Mouse (Mus musculus): Measurements from ENCODE around the gene Il17rd. TPM values are rescaled to one million over a fixed set of nuclear protein-coding genes. Genes with fewer than 3 reads are reported as not detected.
A peak's percentile ranks its signal among the peaks of the same experiment; 100 is the strongest.

The Il17rd gene
- polyA plus RNA-seq, 1 experiment from 2014 or later, result 7.6 TPM

DNA sequence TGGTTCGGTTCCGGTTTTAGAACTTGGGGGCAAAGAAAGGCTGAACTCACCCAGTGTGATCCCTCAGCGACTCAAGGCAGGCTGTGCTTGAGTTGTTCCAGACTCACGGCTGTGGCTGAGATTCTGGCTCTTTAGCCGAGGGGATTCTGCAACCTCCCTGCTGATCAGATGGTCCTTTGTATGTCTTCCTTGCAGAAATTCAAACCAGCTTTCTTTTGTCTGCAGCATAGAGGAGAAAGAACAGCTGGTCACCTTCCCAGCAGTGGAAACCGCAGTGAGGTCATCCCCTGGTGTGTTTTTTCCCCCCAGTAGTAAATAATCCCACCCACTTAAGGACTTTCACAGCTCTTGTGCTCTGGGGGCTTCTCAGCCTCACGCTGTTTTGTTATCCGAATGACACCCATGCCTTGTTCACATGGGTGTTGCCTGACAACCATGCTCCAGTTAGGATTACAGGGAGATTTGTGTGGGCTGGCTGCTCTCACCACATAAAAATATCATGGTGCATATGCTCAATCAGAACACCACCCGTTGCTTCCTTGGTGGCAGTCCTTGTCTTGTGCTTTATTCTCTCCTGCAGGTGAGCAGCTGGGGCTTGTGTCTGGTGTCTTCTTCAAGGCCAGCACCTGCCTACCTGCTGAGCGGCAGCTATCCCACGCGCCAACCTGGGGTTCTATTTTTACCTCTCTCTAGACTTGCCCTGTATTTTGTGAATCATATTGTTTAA, 67.2 kb downstream of the Il17rd start:
- no peak overlapping the region for H3K27ac ChIP-seq
- no peaks in the 10 kb centered on the region for H3K9me3 ChIP-seq (replicated peaks)
- peaks cover 8% of the 10 kb centered on the region; the same call in 1 of the 2 replicates for H3K36me3 ChIP-seq
- ATAC-seq (ENCODE audit: low FRiP score), result no peak
- peaks cover 16% of the 10 kb centered on the region for H3K4me1 ChIP-seq
- H3K4me2 ChIP-seq (replicated peaks), result no peak overlapping the region
- 59% methylated on average over 12 of the region's 12 CpGs for WGBS
- H3K9ac ChIP-seq, result no peak overlapping the region
- H3K4me3 ChIP-seq, result no peak overlapping the region
- no peaks in the 10 kb centered on the region for H3K27me3 ChIP-seq

DNA sequence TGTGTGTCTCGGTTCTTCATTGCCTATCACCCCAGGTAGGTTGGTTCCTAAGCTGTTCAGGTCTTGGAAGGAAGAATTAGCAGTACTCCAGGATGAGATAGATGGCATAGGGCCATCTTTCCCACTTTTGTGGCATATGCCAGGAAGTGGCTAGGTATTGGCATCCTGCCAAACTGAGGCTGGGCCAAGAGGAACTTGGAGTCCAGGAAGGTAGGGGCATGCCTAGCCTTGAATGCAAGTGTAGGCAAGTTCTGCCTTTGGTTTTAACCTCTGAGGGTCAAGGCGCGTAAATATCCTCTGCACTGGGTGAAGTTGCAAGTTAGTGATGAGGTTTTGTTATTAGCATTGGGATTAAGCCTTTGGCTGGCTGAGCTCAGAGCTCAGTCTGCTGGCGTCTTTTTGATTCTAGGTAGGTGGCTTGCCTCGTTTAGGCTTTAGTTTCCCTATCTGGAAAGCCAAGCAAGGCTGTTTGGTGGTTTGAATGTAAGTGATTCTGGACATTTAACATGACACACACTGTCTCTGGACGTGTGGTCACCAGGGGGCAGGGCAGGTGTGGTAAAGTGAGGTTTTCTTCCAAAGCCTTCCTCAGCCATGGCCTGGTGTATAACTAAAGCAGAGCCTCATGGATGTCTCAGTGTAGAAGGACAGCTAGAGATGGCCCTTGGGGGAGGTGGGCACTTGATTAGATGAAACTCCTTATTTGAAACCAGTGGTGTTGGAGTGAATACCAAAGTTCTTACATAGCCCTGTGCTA, 70.2 kb downstream of the Il17rd start:
- Histone ChIP-seq H3K27me3 (peaks cover 11% of the 10 kb centered on the region), H3K9me3 (replicated peaks) (no peaks in the 10 kb centered on the region), H3K4me2 (replicated peaks) (no peak overlapping the region), H3K27ac (no peak overlapping the region), H3K4me3 (no peak overlapping the region), H3K36me3 (no peaks in the 10 kb centered on the region), H3K4me1 (peaks cover 9% of the 10 kb centered on the region), H3K9ac (no peak overlapping the region)
- no peak for ATAC-seq (ENCODE audit: low FRiP score)
- WGBS, result 74% methylated on average over 6 of the region's 6 CpGs

DNA sequence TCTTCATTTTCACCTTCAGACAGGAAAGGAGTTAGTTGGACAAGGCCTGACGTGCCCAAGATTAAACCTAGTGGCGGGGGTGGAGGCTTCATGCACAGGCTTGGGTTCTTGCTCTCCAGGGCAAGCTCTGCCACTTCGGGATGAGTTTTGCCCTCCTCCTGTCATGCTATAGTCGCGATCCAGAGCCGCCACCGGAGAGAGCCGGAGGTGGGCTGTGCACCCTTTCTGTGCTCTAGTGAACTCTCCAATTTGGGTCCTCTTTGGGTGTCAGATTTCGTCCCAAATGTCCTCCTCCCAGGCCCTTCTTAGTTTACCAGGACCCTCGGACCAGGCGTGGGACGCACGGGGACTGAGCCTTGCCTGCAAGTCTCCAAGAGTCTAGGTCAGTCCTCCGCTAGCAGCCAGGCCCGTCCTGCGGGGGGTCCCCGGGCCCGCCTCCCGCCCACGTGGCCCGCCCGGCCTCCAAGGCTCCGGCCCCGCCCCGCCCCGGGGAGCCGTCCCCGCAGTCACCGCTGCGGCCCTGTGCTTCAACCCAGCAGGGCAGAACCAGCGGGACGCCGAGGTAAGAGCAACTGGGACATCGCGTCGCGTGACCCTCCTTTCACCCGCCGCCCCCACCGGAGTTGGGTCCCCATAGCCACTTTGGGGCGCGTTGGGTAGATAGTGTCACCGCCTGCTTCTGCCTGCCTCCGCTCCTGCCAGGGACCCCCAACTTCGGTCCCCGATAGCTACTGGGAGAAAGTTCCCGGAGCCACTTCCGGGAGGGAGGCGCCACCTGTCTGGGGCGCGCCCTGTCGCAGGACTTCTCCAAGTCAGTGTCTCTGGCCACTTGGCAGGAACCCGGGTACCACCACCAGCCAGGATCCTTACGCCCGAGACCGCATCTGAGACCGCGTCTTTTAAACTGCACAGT, 75.9 kb downstream of the Il17rd start, which contains the start of gene Arhgef3:
Gene Arhgef3, plus strand, starts transcription at position 538 of the 913 bp plus-strand sequence.
- no peak within 1 kb of the TSS for H3K27ac ChIP-seq
- 1% methylated on average over 55 of the region's 58 CpGs for WGBS
- peaks cover 51% of the 10 kb centered on the region for H3K27me3 ChIP-seq
- no peaks in the 10 kb centered on the region for H3K36me3 ChIP-seq
- H3K9me3 ChIP-seq (replicated peaks), result no peaks in the 10 kb centered on the region
- H3K4me1 ChIP-seq, result peaks cover 12% of the 10 kb centered on the region
- H3K4me2 ChIP-seq (replicated peaks), result peak within 1 kb of the TSS; percentile 97
- H3K9ac ChIP-seq, result peak within 1 kb of the TSS; percentile 48
- H3K4me3 ChIP-seq, result peak within 1 kb of the TSS; percentile 48
- peak; percentile 63 for ATAC-seq (ENCODE audit: low FRiP score)

DNA sequence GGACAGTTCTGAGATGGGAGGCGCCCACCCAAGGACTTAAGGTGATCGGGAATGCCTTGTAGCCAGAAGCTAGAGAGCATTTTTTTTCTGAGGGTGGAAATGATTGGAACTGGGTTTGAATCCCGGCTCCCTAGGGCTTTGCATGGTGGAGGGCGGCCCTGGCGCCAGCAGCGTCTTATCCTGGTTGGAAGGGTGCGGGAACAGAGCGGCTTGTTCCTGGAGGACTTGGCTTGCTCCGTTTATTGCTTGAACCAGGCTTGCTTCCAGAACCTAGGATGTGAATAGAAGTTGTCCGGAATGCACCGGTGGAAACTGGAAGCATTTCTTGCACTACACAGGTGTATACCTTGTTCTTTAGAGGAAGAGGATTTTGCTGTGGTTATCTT, 76.5 kb downstream of the Il17rd start:
- H3K36me3 ChIP-seq, result no peaks in the 10 kb centered on the region
- ATAC-seq (ENCODE audit: low FRiP score), result no peak
- H3K4me1 ChIP-seq, result peaks cover 12% of the 10 kb centered on the region
- peak overlapping the region; percentile 48 for H3K4me3 ChIP-seq
- peak overlapping the region; percentile 48; the same call in 1 of the 2 replicates for H3K9ac ChIP-seq
- no peak overlapping the region for H3K27ac ChIP-seq
- no peaks in the 10 kb centered on the region for H3K9me3 ChIP-seq (replicated peaks)
- 16% methylated on average over 11 of the region's 11 CpGs for whole genome bisulfite sequencing
- peaks cover 51% of the 10 kb centered on the region for H3K27me3 ChIP-seq
- H3K4me2 ChIP-seq (replicated peaks), result peak overlapping the region; percentile 97

DNA sequence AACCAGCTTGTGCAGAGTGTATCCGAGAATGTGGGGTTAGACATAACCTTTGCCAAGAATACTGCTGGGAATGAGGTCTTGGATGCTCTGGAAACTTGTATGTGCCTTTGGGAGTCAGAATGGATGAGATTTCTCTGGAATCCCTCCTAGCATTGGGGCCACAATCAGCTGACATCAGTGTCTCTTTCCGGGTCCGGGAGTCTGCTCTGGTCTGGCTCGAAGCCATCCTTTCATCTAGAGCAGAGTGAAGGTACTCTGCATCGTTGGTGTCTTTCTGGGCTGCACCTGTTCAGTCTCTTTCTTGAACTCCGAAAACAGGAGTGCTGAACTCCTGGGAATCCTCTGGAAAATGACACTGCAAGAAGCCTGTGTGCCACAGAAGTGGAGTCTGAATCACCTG, 77.2 kb downstream of the Il17rd start:
- Histone ChIP-seq H3K9ac (no peak overlapping the region), H3K4me1 (peaks cover 12% of the 10 kb centered on the region), H3K9me3 (replicated peaks) (no peaks in the 10 kb centered on the region), H3K27me3 (peaks cover 51% of the 10 kb centered on the region), H3K27ac (no peak overlapping the region), H3K4me3 (no peak overlapping the region), H3K36me3 (no peaks in the 10 kb centered on the region), H3K4me2 (replicated peaks) (no peak overlapping the region)
- no peak for ATAC-seq (ENCODE audit: low FRiP score)
- 80% methylated on average over 6 of the region's 6 CpGs for WGBS

DNA sequence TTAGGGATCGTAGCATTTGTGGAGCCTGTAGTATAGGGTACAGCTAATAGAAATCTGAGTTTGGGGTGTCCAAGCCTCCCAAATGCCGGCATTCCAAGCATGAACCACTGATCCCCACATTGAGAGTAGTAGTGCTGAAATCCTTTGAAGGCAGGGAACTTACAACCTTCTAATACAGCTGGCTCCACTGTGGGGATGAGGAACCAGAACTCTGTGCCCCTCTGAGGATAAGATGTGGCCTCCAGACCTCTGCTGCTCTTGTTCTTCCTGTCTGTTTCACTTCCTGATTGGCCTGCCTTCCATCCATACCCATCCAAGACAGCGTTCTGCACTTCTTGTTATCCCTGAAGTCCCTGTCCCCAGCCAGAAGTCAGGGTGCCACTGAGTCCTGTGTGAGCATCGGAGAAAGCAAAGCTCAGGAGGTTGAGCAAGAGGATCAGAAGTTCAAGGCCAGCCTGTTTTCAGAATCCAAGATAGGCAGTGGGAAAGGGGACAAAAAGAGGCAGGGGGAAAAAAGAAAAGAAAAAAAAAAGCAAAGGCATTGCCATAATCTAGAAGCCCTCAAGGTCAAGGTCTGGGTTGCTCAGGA, 77.9 kb downstream of the Il17rd start:
- no peak for ATAC-seq (ENCODE audit: low FRiP score)
- peaks cover 12% of the 10 kb centered on the region for H3K4me1 ChIP-seq
- H3K4me3 ChIP-seq, result no peak overlapping the region
- H3K4me2 ChIP-seq (replicated peaks), result no peak overlapping the region
- H3K27ac ChIP-seq, result no peak overlapping the region
- H3K9ac ChIP-seq, result no peak overlapping the region
- peaks cover 51% of the 10 kb centered on the region for H3K27me3 ChIP-seq
- 80% methylated on average over 4 of the region's 4 CpGs for WGBS
- no peaks in the 10 kb centered on the region for H3K9me3 ChIP-seq (replicated peaks)
- H3K36me3 ChIP-seq, result no peaks in the 10 kb centered on the region

DNA sequence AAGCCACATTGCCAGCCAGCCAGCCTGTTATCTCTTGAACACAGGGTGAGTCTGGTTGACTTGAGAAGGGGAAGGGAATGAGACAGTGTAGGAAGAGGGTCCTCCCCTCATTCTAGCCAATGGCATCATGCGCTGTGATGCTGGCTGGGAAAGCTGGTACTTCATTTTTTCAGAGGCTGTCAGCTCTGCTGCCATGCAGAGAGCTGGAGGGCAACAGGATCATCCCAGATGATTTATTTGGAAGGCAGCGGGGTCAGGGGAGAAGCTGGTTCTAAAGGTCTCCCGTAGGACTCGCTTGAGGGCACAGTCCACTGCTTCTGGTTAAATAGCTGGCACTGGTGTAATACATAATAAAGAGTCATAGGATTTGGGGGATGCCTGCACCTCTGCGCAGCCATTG, 79.8 kb downstream of the Il17rd start:
- Histone ChIP-seq H3K4me2 (replicated peaks) (no peak overlapping the region), H3K36me3 (no peaks in the 10 kb centered on the region)
- WGBS, result 84% methylated on average over 5 of the region's 5 CpGs

DNA sequence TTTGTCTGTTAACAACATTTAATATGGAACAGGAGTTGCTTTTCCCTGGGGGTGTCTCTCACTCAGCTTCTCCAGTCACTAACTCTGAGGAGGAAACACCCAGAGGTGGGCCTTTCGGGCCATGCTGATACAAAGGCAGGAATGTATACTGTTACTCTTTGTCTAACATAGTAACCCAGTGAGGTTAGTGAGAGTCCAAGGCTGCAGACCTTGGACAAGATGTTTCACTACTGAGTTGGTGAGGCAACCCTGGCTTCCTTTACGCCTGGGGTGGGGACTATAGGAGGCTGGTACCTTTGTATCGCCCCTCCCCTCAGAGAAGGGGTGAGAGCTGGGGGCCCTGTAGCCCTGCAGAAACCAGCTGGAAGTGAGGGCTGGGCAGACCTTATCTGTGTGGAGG, 83.9 kb downstream of the Il17rd start:
- no peak overlapping the region for H3K4me3 ChIP-seq
- no peak overlapping the region for H3K9ac ChIP-seq
- no peaks in the 10 kb centered on the region for H3K9me3 ChIP-seq (replicated peaks)
- peaks cover 10% of the 10 kb centered on the region; the same call in 1 of the 2 replicates for H3K27me3 ChIP-seq
- no peak overlapping the region for H3K27ac ChIP-seq
- no peaks in the 10 kb centered on the region for H3K36me3 ChIP-seq
- no peaks in the 10 kb centered on the region for H3K4me1 ChIP-seq
- ATAC-seq (ENCODE audit: low FRiP score), result no peak
- WGBS, result 87% methylated on average over 3 of the region's 3 CpGs
- H3K4me2 ChIP-seq (replicated peaks), result no peak overlapping the region

More for the DNA sequence above, 79.8 kb downstream of the Il17rd start:
- no peak for ATAC-seq (ENCODE audit: low FRiP score)
- Histone ChIP-seq H3K27ac (no peak overlapping the region), H3K4me3 (no peak overlapping the region), H3K4me1 (peaks cover 12% of the 10 kb centered on the region), H3K27me3 (peaks cover 43% of the 10 kb centered on the region), H3K9me3 (replicated peaks) (no peaks in the 10 kb centered on the region), H3K9ac (no peak overlapping the region)

DNA sequence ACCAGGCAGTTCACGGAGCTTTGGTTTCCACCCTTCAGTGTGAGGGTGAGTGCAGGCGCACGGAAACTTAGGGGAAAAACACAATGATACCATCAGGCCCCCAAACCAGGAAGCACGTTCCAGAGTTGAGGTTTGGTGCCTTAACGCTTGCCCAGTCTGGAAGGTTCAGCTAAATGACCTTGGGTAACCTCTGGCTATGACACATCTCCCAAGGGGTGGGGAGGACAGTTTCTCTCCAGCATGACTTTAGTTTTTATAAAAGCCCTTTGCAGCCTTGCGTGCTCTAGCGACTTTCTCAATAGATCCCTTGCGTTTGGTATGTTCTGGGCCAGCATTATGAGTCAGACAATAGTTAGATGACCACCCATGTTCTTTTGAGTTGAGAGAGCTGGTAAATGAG, 84.8 kb downstream of the Il17rd start:
- H3K9me3 ChIP-seq (replicated peaks), result no peaks in the 10 kb centered on the region
- WGBS, result 52% methylated on average over 8 of the region's 8 CpGs
- H3K27me3 ChIP-seq, result 0 out of 2 replicates have a peak, but pooled peaks cover under 1% of the 10 kb centered on the region
- H3K27ac ChIP-seq, result no peak overlapping the region
- ATAC-seq (ENCODE audit: low FRiP score), result no peak
- H3K36me3 ChIP-seq, result no peaks in the 10 kb centered on the region
- H3K9ac ChIP-seq, result no peak overlapping the region
- H3K4me2 ChIP-seq (replicated peaks), result no peak overlapping the region
- H3K4me1 ChIP-seq, result no peaks in the 10 kb centered on the region
- H3K4me3 ChIP-seq, result no peak overlapping the region

DNA sequence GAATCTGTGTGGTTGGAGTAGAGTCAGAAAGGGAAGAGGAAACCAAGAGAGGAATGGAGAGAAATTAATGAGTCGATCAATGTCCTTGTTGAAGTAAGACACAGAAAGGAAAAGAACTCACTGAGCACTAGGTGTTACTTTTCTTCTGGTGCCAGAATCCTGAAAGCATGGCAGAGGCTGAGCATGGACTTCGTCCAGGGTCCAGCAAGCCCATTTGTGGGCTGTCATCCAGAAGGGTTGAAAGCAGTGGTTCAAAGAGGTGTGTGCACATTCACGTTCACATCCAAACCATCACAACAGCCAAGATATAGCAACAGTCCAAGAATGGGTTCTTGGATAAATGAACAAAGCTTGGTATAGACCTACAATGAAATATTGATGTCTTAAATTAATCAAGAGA, 91.3 kb downstream of the Il17rd start:
- H3K9me3 ChIP-seq (replicated peaks), result no peaks in the 10 kb centered on the region
- no peak for ATAC-seq (ENCODE audit: low FRiP score)
- H3K4me2 ChIP-seq (replicated peaks), result no peak overlapping the region
- no peaks in the 10 kb centered on the region for H3K27me3 ChIP-seq
- 91% methylated on average over 3 of the region's 3 CpGs for WGBS
- no peaks in the 10 kb centered on the region for H3K36me3 ChIP-seq
- H3K4me1 ChIP-seq, result no peaks in the 10 kb centered on the region
- no peak overlapping the region for H3K4me3 ChIP-seq
- no peak overlapping the region for H3K9ac ChIP-seq
- no peak overlapping the region for H3K27ac ChIP-seq

DNA sequence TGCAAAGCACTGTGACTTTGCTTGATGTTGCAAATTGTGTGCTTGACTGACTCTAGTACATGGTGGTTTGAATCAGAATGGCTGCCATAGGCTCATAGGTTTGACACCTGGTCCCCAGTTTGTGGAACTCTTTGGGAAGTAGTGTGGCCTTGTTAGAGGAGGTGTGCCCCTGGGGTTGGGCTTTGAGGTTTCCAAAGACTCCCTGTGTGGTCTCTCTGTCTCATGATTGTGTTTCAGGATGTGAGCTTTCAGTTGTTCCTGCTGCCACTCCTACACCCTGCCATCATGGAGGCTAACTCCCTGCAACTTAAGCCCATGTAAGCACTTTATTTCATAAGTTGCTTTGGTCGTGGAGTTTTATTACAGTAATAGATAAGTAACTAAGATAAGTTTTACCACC, 91.9 kb downstream of the Il17rd start:
- H3K4me1 ChIP-seq, result no peaks in the 10 kb centered on the region
- H3K4me2 ChIP-seq (replicated peaks), result no peak overlapping the region
- no peaks in the 10 kb centered on the region for H3K9me3 ChIP-seq (replicated peaks)
- 85% methylated on average over 1 of the region's 1 CpGs for WGBS
- no peak overlapping the region for H3K27ac ChIP-seq
- H3K36me3 ChIP-seq, result no peaks in the 10 kb centered on the region
- no peak overlapping the region for H3K4me3 ChIP-seq
- H3K27me3 ChIP-seq, result no peaks in the 10 kb centered on the region
- no peak overlapping the region for H3K9ac ChIP-seq
- ATAC-seq (ENCODE audit: low FRiP score), result no peak

DNA sequence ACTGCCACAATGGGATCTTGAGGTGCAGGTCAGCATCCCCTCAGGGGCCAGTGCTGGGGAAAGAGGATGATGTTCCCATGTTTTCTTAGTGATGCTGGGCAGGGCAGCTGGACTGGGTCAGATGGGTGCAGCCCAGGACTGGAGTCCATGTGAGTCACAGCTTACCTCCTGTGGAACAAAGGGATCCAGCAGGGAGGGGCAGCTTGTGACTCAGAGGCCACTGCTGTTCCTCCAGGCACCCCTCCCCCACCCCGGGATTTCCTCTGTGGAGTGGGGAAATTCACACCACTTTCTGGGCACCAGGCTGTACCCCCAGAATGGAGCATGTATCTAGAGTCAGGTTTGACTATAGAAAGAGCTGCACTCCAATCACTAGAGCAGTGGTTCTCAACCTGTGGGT, 92.8 kb downstream of the Il17rd start:
- H3K27me3 ChIP-seq, result no peaks in the 10 kb centered on the region
- ATAC-seq (ENCODE audit: low FRiP score), result no peak
- no peak overlapping the region for H3K9ac ChIP-seq
- H3K36me3 ChIP-seq, result no peaks in the 10 kb centered on the region
- no peaks in the 10 kb centered on the region for H3K9me3 ChIP-seq (replicated peaks)
- no peak overlapping the region for H3K27ac ChIP-seq
- H3K4me3 ChIP-seq, result no peak overlapping the region
- H3K4me2 ChIP-seq (replicated peaks), result no peak overlapping the region
- WGBS, result 80% methylated on average over 1 of the region's 1 CpGs
- no peaks in the 10 kb centered on the region for H3K4me1 ChIP-seq
